Comparison of ENCODE assay signal across 12 mouse cellular contexts in genomic region chr4:152100541-152100940, GRCm38 (mm10). TPM values are rescaled to one million over a fixed set of nuclear protein-coding genes. Genes with fewer than 3 reads are reported as not detected.
DNase-seq lines count a peak whose midpoint lies in the region; ATAC-seq and TF ChIP-seq lines count a peak whose summit lies in the region.
"Had no signal": no experiment of that assay in that cellular context is flagged by ENCODE, and none has a peak within 500 bp of the region (broad histone marks: within the 10 kb centered on the region; RNA-seq: fewer than 3 reads in every experiment).

No protein-coding gene starts in this region.

- H3K9me3 ChIP-seq in heart, embryonic 13.5 days, result no peaks in the 10 kb centered on the region
- H3K9me3 ChIP-seq in liver, embryonic 13.5 days (replicated peaks), result no peaks in the 10 kb centered on the region
- no peaks in the 10 kb centered on the region for H3K9me3 ChIP-seq in liver, postnatal 0 days (ENCODE audit: low read length)
- no peaks in the 10 kb centered on the region for H3K9me3 ChIP-seq in limb, embryonic 15.5 days
- no peaks in the 10 kb centered on the region for H3K9me3 ChIP-seq in forebrain, postnatal 0 days (ENCODE audit: low read length)
- H3K9me3 ChIP-seq: limb, embryonic 13.5 days; midbrain, embryonic 15.5 days had no signal

- DNase-seq in heart, adult 18-20 months, result no peak
- no peak for DNase-seq in liver, embryonic 13.5 days
- no peak for DNase-seq in liver, postnatal 0 days
- no peak for DNase-seq in forebrain, postnatal 0 days
- DNase-seq: gastrocnemius, postnatal 25 days; kidney, adult 18-20 months had no signal

- no peak for TF ChIP-seq EP300 in liver, postnatal 0 days (IDR thresholded peaks at IDR 0.05; ENCODE audit: low read depth)

- H3K4me3 ChIP-seq in heart, embryonic 13.5 days, result no peak overlapping the region
- no peak overlapping the region for H3K4me3 ChIP-seq in liver, embryonic 13.5 days (replicated peaks)
- no peak overlapping the region for H3K4me3 ChIP-seq in liver, postnatal 0 days (ENCODE audit: low read depth, low read length)
- peak overlapping the region; percentile 8; the same call in 1 of the 2 replicates for H3K4me3 ChIP-seq in brown adipose tissue, adult 24 weeks (ENCODE audit: insufficient read depth, low read depth, low read length)
- no peak overlapping the region for H3K4me3 ChIP-seq in limb, embryonic 15.5 days
- no peak overlapping the region for H3K4me3 ChIP-seq in forebrain, postnatal 0 days (ENCODE audit: low read depth, low read length)
- H3K4me3 ChIP-seq: limb, embryonic 13.5 days; midbrain, embryonic 15.5 days had no signal

- TF ChIP-seq CTCF in liver, postnatal 0 days (IDR thresholded peaks at IDR 0.05; ENCODE audit: low read depth), result no peak
- no peak for TF ChIP-seq CTCF in forebrain, postnatal 0 days (IDR thresholded peaks at IDR 0.05; ENCODE audit: low read depth)

- peaks cover 63% of the 10 kb centered on the region for H3K4me1 ChIP-seq in heart, embryonic 13.5 days
- H3K4me1 ChIP-seq in liver, embryonic 13.5 days (replicated peaks), result peaks cover 50% of the 10 kb centered on the region
- peaks cover 14% of the 10 kb centered on the region for H3K4me1 ChIP-seq in liver, postnatal 0 days (ENCODE audit: insufficient read depth)
- no peaks in the 10 kb centered on the region for H3K4me1 ChIP-seq in brown adipose tissue, adult 24 weeks (ENCODE audit: control insufficient read depth, insufficient read depth, insufficient read length, low read length)
- H3K4me1 ChIP-seq in limb, embryonic 15.5 days, result peaks cover 30% of the 10 kb centered on the region
- H3K4me1 ChIP-seq in forebrain, postnatal 0 days (ENCODE audit: insufficient read depth), result no peaks in the 10 kb centered on the region

- 50% methylated on average over 11 of the region's 11 CpGs for WGBS in heart, embryonic 13.5 days
- 71% methylated on average over 11 of the region's 11 CpGs for WGBS in liver, embryonic 13.5 days (ENCODE audit: insufficient replicate concordance)
- 63% methylated on average over 11 of the region's 11 CpGs for WGBS in liver, postnatal 0 days (ENCODE audit: insufficient replicate concordance)
- 73% methylated on average over 11 of the region's 11 CpGs for WGBS in limb, embryonic 15.5 days
- 81% methylated on average over 11 of the region's 11 CpGs for WGBS in forebrain, postnatal 0 days

- H3K9ac ChIP-seq in heart, embryonic 13.5 days, result peak overlapping the region; percentile 56
- no peak overlapping the region for H3K9ac ChIP-seq in liver, embryonic 13.5 days
- H3K9ac ChIP-seq in liver, postnatal 0 days (replicated peaks), result no peak overlapping the region
- no peak overlapping the region for H3K9ac ChIP-seq in limb, embryonic 15.5 days
- no peak overlapping the region for H3K9ac ChIP-seq in forebrain, postnatal 0 days
- H3K9ac ChIP-seq: limb, embryonic 13.5 days; midbrain, embryonic 15.5 days had no signal

- no peak for ATAC-seq in heart, embryonic 13.5 days (ENCODE audit: extremely low read depth, insufficient number of reproducible peaks, low FRiP score, low TSS enrichment)
- no peak for ATAC-seq in liver, embryonic 13.5 days (ENCODE audit: low read depth)
- ATAC-seq in liver, postnatal 0 days, result no peak
- ATAC-seq in limb, embryonic 15.5 days (ENCODE audit: insufficient number of reproducible peaks, low FRiP score, low TSS enrichment, low read depth), result no peak
- no peak for ATAC-seq in forebrain, postnatal 0 days
- ATAC-seq in megakaryocyte-erythroid progenitor cell, adult 5-6 weeks (replicated peaks; ENCODE audit: low FRiP score, low TSS enrichment, poor library complexity, severe bottlenecking), result no peak
- ATAC-seq: midbrain, embryonic 15.5 days had no signal

- H3K27me3 ChIP-seq in heart, embryonic 13.5 days (replicated peaks), result no peaks in the 10 kb centered on the region; the same call in 1 of the 2 replicates
- no peaks in the 10 kb centered on the region for H3K27me3 ChIP-seq in liver, embryonic 13.5 days
- no peaks in the 10 kb centered on the region for H3K27me3 ChIP-seq in liver, postnatal 0 days (ENCODE audit: insufficient read depth, low read length)
- H3K27me3 ChIP-seq in limb, embryonic 15.5 days, result no peaks in the 10 kb centered on the region
- H3K27me3 ChIP-seq in forebrain, postnatal 0 days (ENCODE audit: insufficient read depth, low read length), result no peaks in the 10 kb centered on the region
- H3K27me3 ChIP-seq: limb, embryonic 13.5 days; midbrain, embryonic 15.5 days had no signal

- peaks cover 37% of the 10 kb centered on the region for H3K36me3 ChIP-seq in heart, embryonic 13.5 days
- peaks cover 30% of the 10 kb centered on the region for H3K36me3 ChIP-seq in liver, embryonic 13.5 days
- H3K36me3 ChIP-seq in liver, postnatal 0 days (replicated peaks; ENCODE audit: insufficient read depth, low read length), result peaks cover 6% of the 10 kb centered on the region
- peaks cover 36% of the 10 kb centered on the region for H3K36me3 ChIP-seq in limb, embryonic 15.5 days
- H3K36me3 ChIP-seq in forebrain, postnatal 0 days (ENCODE audit: insufficient read depth), result peaks cover 17% of the 10 kb centered on the region
- H3K36me3 ChIP-seq: midbrain, embryonic 15.5 days had no signal

- H3K27ac ChIP-seq in heart, embryonic 13.5 days (replicated peaks), result peak overlapping the region; percentile 59
- peak overlapping the region; percentile 45; the same call in 1 of the 2 replicates for H3K27ac ChIP-seq in liver, embryonic 13.5 days
- H3K27ac ChIP-seq in liver, postnatal 0 days (ENCODE audit: low read depth), result no peak overlapping the region; the same call in 1 of the 2 replicates
- 0 out of 2 replicates have a peak overlapping the region, but pooled peaks have one; percentile 15 for H3K27ac ChIP-seq in brown adipose tissue, adult 24 weeks (replicated peaks; ENCODE audit: low read depth, low read length)
- H3K27ac ChIP-seq in limb, embryonic 15.5 days, result 0 out of 2 replicates have a peak overlapping the region, but pooled peaks have one; percentile 22
- no peak overlapping the region for H3K27ac ChIP-seq in forebrain, postnatal 0 days (ENCODE audit: low read depth, low read length)
- H3K27ac ChIP-seq: limb, embryonic 13.5 days; midbrain, embryonic 15.5 days had no signal

- peak overlapping the region; percentile 9; the same call in 1 of the 2 replicates for H3K4me2 ChIP-seq in heart, embryonic 13.5 days
- no peak overlapping the region for H3K4me2 ChIP-seq in liver, embryonic 13.5 days
- H3K4me2 ChIP-seq in liver, postnatal 0 days (ENCODE audit: low read depth, low read length), result no peak overlapping the region
- H3K4me2 ChIP-seq in limb, embryonic 15.5 days, result no peak overlapping the region
- H3K4me2 ChIP-seq in forebrain, postnatal 0 days (ENCODE audit: low read depth), result no peak overlapping the region
- H3K4me2 ChIP-seq: limb, embryonic 13.5 days; midbrain, embryonic 15.5 days had no signal

RNA-seq across cellular contexts. Expression of gene Tnfrsf25, which starts 15.2 kb away (rescaled TPM):
- 0.73 and 0.80 TPM in 2 replicates for polyA plus RNA-seq in heart, embryonic 13.5 days (2015; fragmentation: Nextera tagmentation; extraction: Ambion mirVana)
- total RNA-seq in heart, adult 18-20 months (2021), result 1 to 10 TPM; 1.4 to 1.6 TPM
- 0.37 and 0.48 TPM in 2 replicates for polyA plus RNA-seq in liver, embryonic 13.5 days (2015; fragmentation: Nextera tagmentation; extraction: Ambion mirVana)
- polyA plus RNA-seq in liver, postnatal 0 days (2015; fragmentation: Nextera tagmentation; extraction: Ambion mirVana), result 0.15 TPM in 1 of 2 replicates, not detected in the other
- 1.9 TPM in 1 of 2 replicates, not detected in the other for polyA plus RNA-seq in brown adipose tissue, adult 24 weeks (2012; ENCODE audit: insufficient read depth, insufficient read length, missing spikeins)
- 1.1 and 1.2 TPM in 2 replicates for polyA plus RNA-seq in limb, embryonic 15.5 days (2015; fragmentation: Nextera tagmentation; extraction: Ambion mirVana)
- total RNA-seq in forebrain, postnatal 0 days (2014; rRNA removed), result 1.4 TPM in 1 of 2 replicates, not detected in the other
- polyA plus RNA-seq in forebrain, postnatal 0 days (2015; fragmentation: Nextera tagmentation; extraction: Ambion mirVana), result 0.19 and 0.30 TPM in 2 replicates
- not detected in 2 replicates for total RNA-seq in megakaryocyte-erythroid progenitor cell, adult 5-6 weeks (2014; fragmentation: Nextera tagmentation)
- total RNA-seq in megakaryocyte-erythroid progenitor cell, adult 5-6 weeks (2017), result not detected in 2 replicates

RNA-seq across cellular contexts. Expression of gene Plekhg5, which starts 28.2 kb away (rescaled TPM):
- polyA plus RNA-seq in heart, embryonic 13.5 days (2015; fragmentation: Nextera tagmentation; extraction: Ambion mirVana), result 11.6 and 12.7 TPM in 2 replicates
- 10 to 100 TPM; 10.9 to 15.9 TPM for total RNA-seq in heart, adult 18-20 months (2021)
- 4.9 and 5.1 TPM in 2 replicates for polyA plus RNA-seq in liver, embryonic 13.5 days (2015; fragmentation: Nextera tagmentation; extraction: Ambion mirVana)
- polyA plus RNA-seq in liver, postnatal 0 days (2015; fragmentation: Nextera tagmentation; extraction: Ambion mirVana), result 1.8 and 2.1 TPM in 2 replicates
- 2.3 and 5.7 TPM in 2 replicates for polyA plus RNA-seq in brown adipose tissue, adult 24 weeks (2012; ENCODE audit: insufficient read depth, insufficient read length, missing spikeins)
- 17.1 and 18.5 TPM in 2 replicates for polyA plus RNA-seq in limb, embryonic 15.5 days (2015; fragmentation: Nextera tagmentation; extraction: Ambion mirVana)
- 16.6 and 18.6 TPM in 2 replicates for total RNA-seq in forebrain, postnatal 0 days (2014; rRNA removed)
- 9.2 and 12.8 TPM in 2 replicates for polyA plus RNA-seq in forebrain, postnatal 0 days (2015; fragmentation: Nextera tagmentation; extraction: Ambion mirVana)
- total RNA-seq in megakaryocyte-erythroid progenitor cell, adult 5-6 weeks (2014; fragmentation: Nextera tagmentation), result 8.9 and 15.6 TPM in 2 replicates
- 6.8 and 7.1 TPM in 2 replicates for total RNA-seq in megakaryocyte-erythroid progenitor cell, adult 5-6 weeks (2017)

RNA-seq across cellular contexts. Expression of gene Espn, which starts 51.6 kb away (rescaled TPM):
- polyA plus RNA-seq in heart, embryonic 13.5 days (2015; fragmentation: Nextera tagmentation; extraction: Ambion mirVana), result 0.87 and 1.1 TPM in 2 replicates
- total RNA-seq in heart, adult 18-20 months (2021), result 1 to 10 TPM; 2.5 to 2.7 TPM
- polyA plus RNA-seq in liver, embryonic 13.5 days (2015; fragmentation: Nextera tagmentation; extraction: Ambion mirVana), result 1.8 and 2.1 TPM in 2 replicates
- polyA plus RNA-seq in liver, postnatal 0 days (2015; fragmentation: Nextera tagmentation; extraction: Ambion mirVana), result 1.8 and 2.2 TPM in 2 replicates
- polyA plus RNA-seq in brown adipose tissue, adult 24 weeks (2012; ENCODE audit: insufficient read depth, insufficient read length, missing spikeins), result 1.0 TPM in 1 of 2 replicates, not detected in the other
- 1.9 and 2.2 TPM in 2 replicates for polyA plus RNA-seq in limb, embryonic 15.5 days (2015; fragmentation: Nextera tagmentation; extraction: Ambion mirVana)
- 0.08 and 0.71 TPM in 2 replicates for total RNA-seq in forebrain, postnatal 0 days (2014; rRNA removed)
- 0.50 and 0.69 TPM in 2 replicates for polyA plus RNA-seq in forebrain, postnatal 0 days (2015; fragmentation: Nextera tagmentation; extraction: Ambion mirVana)
- 2.9 and 5.7 TPM in 2 replicates for total RNA-seq in megakaryocyte-erythroid progenitor cell, adult 5-6 weeks (2014; fragmentation: Nextera tagmentation)
- total RNA-seq in megakaryocyte-erythroid progenitor cell, adult 5-6 weeks (2017), result 2.2 and 3.1 TPM in 2 replicates

RNA-seq across cellular contexts. Expression of gene Hes2, which starts 58.1 kb away (rescaled TPM):
- polyA plus RNA-seq in heart, embryonic 13.5 days (2015; fragmentation: Nextera tagmentation; extraction: Ambion mirVana), result not detected in 2 replicates
- not detected for total RNA-seq in heart, adult 18-20 months (2021)
- polyA plus RNA-seq in liver, embryonic 13.5 days (2015; fragmentation: Nextera tagmentation; extraction: Ambion mirVana), result 0.06 TPM in 1 of 2 replicates, not detected in the other
- not detected in 2 replicates for polyA plus RNA-seq in liver, postnatal 0 days (2015; fragmentation: Nextera tagmentation; extraction: Ambion mirVana)
- polyA plus RNA-seq in brown adipose tissue, adult 24 weeks (2012; ENCODE audit: insufficient read depth, insufficient read length, missing spikeins), result not detected in 2 replicates
- polyA plus RNA-seq in limb, embryonic 15.5 days (2015; fragmentation: Nextera tagmentation; extraction: Ambion mirVana), result 0.12 and 0.14 TPM in 2 replicates
- not detected in 2 replicates for total RNA-seq in forebrain, postnatal 0 days (2014; rRNA removed)
- not detected in 2 replicates for polyA plus RNA-seq in forebrain, postnatal 0 days (2015; fragmentation: Nextera tagmentation; extraction: Ambion mirVana)
- 0.35 TPM in 1 of 2 replicates, not detected in the other for total RNA-seq in megakaryocyte-erythroid progenitor cell, adult 5-6 weeks (2014; fragmentation: Nextera tagmentation)
- total RNA-seq in megakaryocyte-erythroid progenitor cell, adult 5-6 weeks (2017), result not detected in 2 replicates
- total RNA-seq: gastrocnemius, postnatal 25 days had no signal
- polyA plus RNA-seq: limb, embryonic 13.5 days; midbrain, embryonic 15.5 days had no signal

Comparison
In these comparisons a context has a peak if more than half of its experiments do, and no peak if none do; other contexts are left out.
1. H3K27ac ChIP-seq: peak in heart, embryonic 13.5 days (single experiment), liver, embryonic 13.5 days (single experiment), brown adipose tissue, adult 24 weeks (single experiment) and limb, embryonic 15.5 days (single experiment); none in liver, postnatal 0 days (single experiment) and forebrain, postnatal 0 days (single experiment).